Mouse (Mus musculus) limb, embryonic 13.5 days (tissue): ENCODE measurements at regions not wholly inside any gene's neighbourhood (a gene's known extent, or its start where the extent isn't known, plus 50 kb on each side); places are given as distances from the start of the nearest gene placed in this dataset.
A peak's percentile ranks its signal among the peaks of the same experiment; 100 is the strongest.

Source experiments
- ATAC-seq: fragments of 200-750 bp; cut with Nextera tagmentation; 2 replicates; pipeline ENCODE4 v1.8.0; 2017; ENCODE audit warnings: low read depth, moderate number of reproducible peaks, moderate TSS enrichment; ENCODE audit not compliant: low FRiP score
- H3K27ac ChIP-seq: fragments of 300-500 bp; sonication (generic); 2 replicates; pipeline ENCODE4 v1.5.1; 2015; ENCODE audit warnings: inconsistent platforms, mild to moderate bottlenecking, moderate library complexity
- H3K27me3 ChIP-seq: fragments of 300-500 bp; sonication (generic); 2 replicates; pipeline ENCODE4 v1.6.1; 2015; ENCODE audit warnings: mild to moderate bottlenecking, inconsistent platforms
- H3K36me3 ChIP-seq: fragments of 300-500 bp; sonication (generic); 2 replicates; pipeline ENCODE4 v1.6.1; 2015; ENCODE audit warnings: inconsistent platforms, mild to moderate bottlenecking, moderate library complexity
- H3K4me1 ChIP-seq: fragments of 300-500 bp; sonication (generic); 2 replicates; pipeline ENCODE4 v1.6.1; 2015; ENCODE audit warnings: inconsistent platforms
- H3K4me2 ChIP-seq: fragments of 300-500 bp; sonication (generic); replicated peaks from 2 replicates; pipeline ENCODE4 v1.6.1; 2015; ENCODE audit warnings: inconsistent platforms, mild to moderate bottlenecking, moderate library complexity
- H3K4me3 ChIP-seq: fragments of 300-500 bp; sonication (generic); 2 replicates; pipeline ENCODE4 v1.5.1; 2015; ENCODE audit warnings: moderate library complexity, mild to moderate bottlenecking, inconsistent platforms
- H3K9ac ChIP-seq: fragments of 300-500 bp; sonication (generic); 2 replicates; pipeline ENCODE4 v1.6.1; 2015; ENCODE audit warnings: mild to moderate bottlenecking, inconsistent platforms
- H3K9me3 ChIP-seq: fragments of 300-500 bp; sonication (generic); 2 replicates; pipeline ENCODE4 v1.6.1; 2016; ENCODE audit warnings: inconsistent platforms
- WGBS: fragments of 180-500 bp; shearing (Covaris S2); methylation state at CpG from one replicate; pipeline ENCODE4 v1.1.7; 2015; 5-methylcytosine and 5-hydroxymethylcytosine counted together

GRCm38 (mm10) chr12:106477731-106478130 lies 467.7 kb downstream of the Vrk1 start:
- H3K27me3 ChIP-seq, result peaks cover 88% of the 10 kb centered on the region
- no peak overlapping the region for H3K9ac ChIP-seq

GRCm38 (mm10) chr12:106478381-106478781 lies 468.4 kb downstream of the Vrk1 start:
- Histone ChIP-seq H3K4me3 (peak overlapping the region; percentile 30), H3K27me3 (peaks cover 93% of the 10 kb centered on the region), H3K27ac (no peak overlapping the region), H3K36me3 (no peaks in the 10 kb centered on the region), H3K4me1 (peaks cover 20% of the 10 kb centered on the region), H3K9me3 (no peaks in the 10 kb centered on the region), H3K4me2 (peak overlapping the region; percentile 52), H3K9ac (no peak overlapping the region)
- ATAC-seq, result no peak
- under 1% methylated on average over 18 of the region's 18 CpGs for WGBS

More at GRCm38 (mm10) chr12:106477731-106478130, 467.7 kb downstream of the Vrk1 start:
- WGBS, result 17% methylated on average over 4 of the region's 4 CpGs
- H3K4me3 ChIP-seq, result no peak overlapping the region
- H3K9me3 ChIP-seq, result no peaks in the 10 kb centered on the region
- H3K27ac ChIP-seq, result no peak overlapping the region
- peaks cover 20% of the 10 kb centered on the region for H3K4me1 ChIP-seq
- H3K36me3 ChIP-seq, result no peaks in the 10 kb centered on the region
- no peak overlapping the region for H3K4me2 ChIP-seq
- ATAC-seq, result no peak

DNA sequence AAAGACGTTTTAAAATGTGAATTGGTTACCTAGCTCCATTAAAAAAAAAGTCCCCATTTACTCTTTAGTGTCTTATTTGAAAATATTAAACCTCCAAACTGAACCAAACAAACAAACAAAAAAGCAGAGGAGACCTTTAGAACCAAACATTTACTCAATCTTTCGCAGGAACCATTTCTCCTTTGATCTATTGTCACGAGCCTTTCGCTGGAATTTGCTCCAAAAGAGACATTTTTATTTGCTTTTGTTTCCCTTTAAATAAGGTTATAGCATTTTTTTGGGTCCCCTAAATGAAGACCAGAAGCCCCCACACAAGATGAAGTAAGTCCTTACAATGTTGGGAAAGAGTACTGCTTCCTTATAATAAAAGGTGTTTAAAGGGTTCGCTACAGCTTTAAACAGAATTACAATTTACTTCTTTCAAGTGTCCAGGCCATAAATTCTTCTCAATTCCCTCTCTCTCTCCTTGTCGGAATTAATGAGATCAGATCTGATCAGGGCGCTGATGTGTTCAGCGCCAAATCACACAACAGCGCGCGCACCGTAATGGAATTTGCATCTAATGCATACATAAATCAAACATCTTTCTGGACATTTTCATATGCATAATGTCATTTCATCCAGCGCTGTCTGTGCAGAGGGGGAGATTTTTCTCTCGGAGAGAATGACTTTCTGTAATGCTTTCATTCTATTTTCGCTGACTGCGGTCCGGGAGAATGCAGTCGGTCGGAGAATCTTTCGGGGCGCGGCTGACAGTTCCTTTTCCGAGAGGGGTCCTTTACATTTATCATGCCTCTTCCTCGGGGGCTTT lies 469.2 kb downstream of the Vrk1 start:
- peak overlapping the region; percentile 25 for H3K4me3 ChIP-seq
- peaks cover 92% of the 10 kb centered on the region for H3K27me3 ChIP-seq
- WGBS, result under 1% methylated on average over 24 of the region's 24 CpGs
- peaks cover 20% of the 10 kb centered on the region for H3K4me1 ChIP-seq
- no peaks in the 10 kb centered on the region for H3K36me3 ChIP-seq
- no peak overlapping the region for H3K9ac ChIP-seq
- ATAC-seq, result no peak
- no peaks in the 10 kb centered on the region for H3K9me3 ChIP-seq
- H3K4me2 ChIP-seq, result peak overlapping the region; percentile 46
- no peak overlapping the region for H3K27ac ChIP-seq

DNA sequence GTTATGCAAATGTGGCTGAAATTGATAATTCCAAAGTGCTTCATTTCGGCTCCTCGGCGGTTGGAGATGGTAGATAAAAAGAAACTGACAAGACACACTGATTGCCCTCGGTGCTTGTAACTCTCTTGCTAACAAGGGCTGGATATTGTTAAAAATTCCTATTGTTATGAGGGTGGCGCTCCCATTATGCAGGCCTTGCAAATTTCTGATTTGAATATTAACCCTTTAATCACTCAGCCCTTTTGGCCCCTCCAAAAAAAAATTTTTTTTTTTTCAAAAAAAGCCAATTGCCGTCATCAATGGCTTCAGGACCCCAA lies 469.8 kb downstream of the Vrk1 start:
- peaks cover 90% of the 10 kb centered on the region for H3K27me3 ChIP-seq
- H3K9me3 ChIP-seq, result no peaks in the 10 kb centered on the region
- no peak overlapping the region for H3K27ac ChIP-seq
- H3K4me1 ChIP-seq, result peaks cover 17% of the 10 kb centered on the region
- peak overlapping the region; percentile 46 for H3K4me2 ChIP-seq
- H3K4me3 ChIP-seq, result peak overlapping the region; percentile 25
- no peaks in the 10 kb centered on the region for H3K36me3 ChIP-seq
- WGBS, result 6% methylated on average over 6 of the region's 6 CpGs
- no peak overlapping the region for H3K9ac ChIP-seq
- ATAC-seq, result no peak

- Histone ChIP-seq H3K4me1 (peaks cover 14% of the 10 kb centered on the region), H3K4me3 (no peak overlapping the region), H3K27ac (no peak overlapping the region), H3K9ac (no peak overlapping the region), H3K27me3 (peaks cover 88% of the 10 kb centered on the region), H3K4me2 (no peak overlapping the region), H3K9me3 (no peaks in the 10 kb centered on the region), H3K36me3 (no peaks in the 10 kb centered on the region)
- no peak for ATAC-seq
- 25% methylated on average over 12 of the region's 12 CpGs for WGBS
Observed at GRCm38 (mm10) chr12:106480281-106481060, 470.4 kb downstream of the Vrk1 start.

DNA sequence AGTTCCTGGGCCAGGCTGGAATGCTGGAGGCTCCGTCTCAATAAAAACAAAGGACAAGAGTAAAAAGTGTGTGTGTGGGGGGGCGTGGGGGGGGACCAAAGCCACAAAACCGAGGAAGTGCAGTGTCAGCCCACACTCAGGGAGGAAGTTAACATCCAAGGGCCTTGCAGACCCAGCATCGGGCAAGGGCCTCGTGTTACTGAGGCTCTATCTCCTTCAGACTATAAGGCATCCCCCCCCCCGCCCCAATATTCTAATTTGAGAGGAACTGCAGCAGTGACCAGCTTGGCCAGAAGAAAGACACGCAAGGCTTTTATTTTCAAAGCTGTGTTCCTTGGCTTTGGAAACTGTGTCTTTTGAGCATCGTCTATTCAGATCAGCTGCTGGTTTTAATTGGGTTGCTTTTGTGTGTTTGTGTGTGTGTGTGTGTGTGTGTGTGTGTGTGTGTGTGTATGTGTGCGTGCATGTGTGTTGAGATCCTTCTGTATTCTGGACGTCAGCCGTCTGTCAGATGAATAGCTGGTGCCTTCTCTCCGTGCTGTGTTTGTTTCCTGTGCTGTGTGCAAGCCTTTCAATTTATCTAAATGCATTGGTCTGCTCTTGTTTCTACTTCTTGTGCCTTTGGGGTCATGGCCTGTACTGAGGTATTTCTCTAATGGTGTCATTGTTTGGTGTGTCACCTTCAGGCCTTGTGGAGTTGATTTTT lies 491.7 kb downstream of the Vrk1 start:
- ATAC-seq, result no peak
- H3K27ac ChIP-seq, result no peak overlapping the region
- no peaks in the 10 kb centered on the region for H3K9me3 ChIP-seq
- H3K4me3 ChIP-seq, result no peak overlapping the region
- no peaks in the 10 kb centered on the region for H3K36me3 ChIP-seq
- 0 out of 2 replicates have a peak, but pooled peaks cover 7% of the 10 kb centered on the region for H3K27me3 ChIP-seq
- 47% methylated on average over 12 of the region's 12 CpGs for WGBS
- no peaks in the 10 kb centered on the region for H3K4me1 ChIP-seq
- H3K4me2 ChIP-seq, result no peak overlapping the region
- no peak overlapping the region for H3K9ac ChIP-seq

GRCm38 (mm10) chr12:106504285-106504684 lies 494.3 kb downstream of the Vrk1 start:
- no peaks in the 10 kb centered on the region for H3K36me3 ChIP-seq
- 93% methylated on average over 8 of the region's 8 CpGs for WGBS
- ATAC-seq, result no peak

DNA sequence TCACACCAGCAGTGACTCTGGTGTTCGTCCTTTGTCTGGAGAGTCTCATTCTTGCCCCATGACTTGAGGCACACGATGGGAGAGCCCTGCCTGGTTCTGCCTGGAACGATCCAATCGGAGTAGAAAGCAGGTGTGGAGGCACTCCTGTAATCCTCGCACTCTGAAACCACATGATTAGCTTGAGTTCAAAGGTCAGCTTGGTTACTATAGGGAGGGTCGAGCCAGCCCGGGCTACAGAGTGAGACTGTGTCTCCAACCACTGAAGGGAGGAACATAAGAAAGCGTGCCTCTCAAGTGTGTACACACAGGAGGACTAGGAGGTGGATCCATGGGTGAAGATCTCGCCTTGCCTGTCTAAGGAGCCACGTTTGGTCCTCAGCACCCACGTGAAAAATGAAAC lies 504.0 kb downstream of the Vrk1 start:
- no peak overlapping the region for H3K27ac ChIP-seq
- H3K4me2 ChIP-seq, result no peak overlapping the region
- peaks cover 13% of the 10 kb centered on the region for H3K27me3 ChIP-seq
- H3K9ac ChIP-seq, result no peak overlapping the region
- H3K9me3 ChIP-seq, result no peaks in the 10 kb centered on the region
- no peaks in the 10 kb centered on the region for H3K36me3 ChIP-seq
- no peak overlapping the region for H3K4me3 ChIP-seq
- no peak for ATAC-seq
- H3K4me1 ChIP-seq, result peaks cover 24% of the 10 kb centered on the region
- WGBS, result 61% methylated on average over 11 of the region's 11 CpGs

More at GRCm38 (mm10) chr12:106504285-106504684, 494.3 kb downstream of the Vrk1 start:
- Histone ChIP-seq H3K4me3 (no peak overlapping the region), H3K4me2 (no peak overlapping the region), H3K4me1 (no peaks in the 10 kb centered on the region), H3K27ac (no peak overlapping the region), H3K9me3 (no peaks in the 10 kb centered on the region), H3K27me3 (0 out of 2 replicates have a peak, but pooled peaks cover 7% of the 10 kb centered on the region), H3K9ac (no peak overlapping the region)

DNA sequence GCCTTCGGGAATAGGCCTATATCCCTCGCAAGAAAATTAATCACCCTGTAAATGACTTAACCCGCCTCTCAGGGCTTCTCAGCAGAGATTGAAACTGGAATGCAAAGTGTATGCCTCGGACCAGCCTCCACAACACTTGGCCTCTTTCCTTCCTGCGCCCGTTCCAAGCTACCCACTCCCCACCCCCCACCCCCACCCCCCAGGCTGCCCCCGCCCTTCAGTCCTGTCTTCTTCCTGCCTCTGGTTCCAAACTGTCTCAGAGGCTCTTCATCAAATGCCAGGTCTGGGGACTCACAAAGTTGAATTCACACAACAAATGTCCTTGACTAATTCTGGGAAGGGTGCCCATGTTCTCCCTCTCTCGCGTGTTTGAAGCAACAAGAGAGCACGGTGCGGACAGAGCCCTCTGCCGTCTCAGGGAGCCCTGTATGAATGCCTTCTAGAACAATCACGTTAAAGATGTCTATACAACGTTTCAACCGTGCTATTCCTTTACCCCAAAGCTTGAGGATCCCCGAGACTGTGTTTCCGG lies 505.3 kb downstream of the Vrk1 start:
- peaks cover 24% of the 10 kb centered on the region for H3K4me1 ChIP-seq
- no peak; the same call in 1 of the 2 replicates for ATAC-seq
- H3K9ac ChIP-seq, result no peak overlapping the region
- H3K27ac ChIP-seq, result no peak overlapping the region
- no peaks in the 10 kb centered on the region for H3K9me3 ChIP-seq
- H3K27me3 ChIP-seq, result peaks cover 18% of the 10 kb centered on the region
- 62% methylated on average over 17 of the region's 17 CpGs for WGBS
- no peaks in the 10 kb centered on the region for H3K36me3 ChIP-seq
- no peak overlapping the region for H3K4me2 ChIP-seq
- H3K4me3 ChIP-seq, result no peak overlapping the region

DNA sequence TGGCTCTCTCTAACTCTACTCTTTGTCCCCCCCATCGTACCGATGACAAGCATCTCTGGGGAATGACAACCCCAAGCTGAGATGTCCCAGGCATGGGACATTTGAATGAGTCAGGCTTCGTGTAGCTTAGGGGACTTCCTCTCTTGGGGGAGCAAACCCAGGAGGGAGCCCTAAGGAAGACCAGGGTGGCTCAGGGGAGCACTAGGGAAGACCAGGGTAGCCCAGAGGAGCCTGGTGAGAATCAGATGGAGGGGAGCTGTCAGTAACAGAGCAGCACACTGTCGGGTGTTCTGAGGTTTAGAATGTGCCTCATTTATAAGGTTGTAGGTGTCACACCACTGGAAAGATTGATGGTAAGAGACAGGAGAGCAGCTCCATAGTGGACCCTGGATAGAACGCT lies 509.1 kb downstream of the Vrk1 start:
- no peak overlapping the region for H3K27ac ChIP-seq
- peaks cover 15% of the 10 kb centered on the region for H3K27me3 ChIP-seq
- H3K4me1 ChIP-seq, result peaks cover 24% of the 10 kb centered on the region
- H3K9ac ChIP-seq, result no peak overlapping the region
- no peak overlapping the region for H3K4me2 ChIP-seq
- no peaks in the 10 kb centered on the region for H3K36me3 ChIP-seq
- no peaks in the 10 kb centered on the region for H3K9me3 ChIP-seq
- WGBS, result 75% methylated on average over 5 of the region's 5 CpGs
- no peak overlapping the region for H3K4me3 ChIP-seq
- no peak for ATAC-seq

- Histone ChIP-seq H3K9ac (no peak overlapping the region), H3K27me3 (peaks cover 25% of the 10 kb centered on the region), H3K4me2 (no peak overlapping the region), H3K9me3 (0 out of 2 replicates have a peak, but pooled peaks cover 2% of the 10 kb centered on the region), H3K4me1 (peaks cover 12% of the 10 kb centered on the region), H3K4me3 (no peak overlapping the region), H3K36me3 (no peaks in the 10 kb centered on the region), H3K27ac (no peak overlapping the region)
- 69% methylated on average over 4 of the region's 4 CpGs for WGBS
- no peak for ATAC-seq
Observed at GRCm38 (mm10) chr12:106524411-106524810, 514.4 kb downstream of the Vrk1 start.

- no peak overlapping the region for H3K9ac ChIP-seq
- peak overlapping the region; percentile 46 for H3K4me2 ChIP-seq
- ATAC-seq, result no peak
- peaks cover 12% of the 10 kb centered on the region for H3K4me1 ChIP-seq
- H3K4me3 ChIP-seq, result no peak overlapping the region
- H3K27me3 ChIP-seq, result peaks cover 43% of the 10 kb centered on the region
- no peaks in the 10 kb centered on the region for H3K36me3 ChIP-seq
- H3K9me3 ChIP-seq, result 0 out of 2 replicates have a peak, but pooled peaks cover 2% of the 10 kb centered on the region
- WGBS, result 51% methylated on average over 8 of the region's 8 CpGs
- H3K27ac ChIP-seq, result no peak overlapping the region
Observed at GRCm38 (mm10) chr12:106527116-106527515, 517.1 kb downstream of the Vrk1 start.
